In genomic region chr11:118939731-118940130, GRCm38 (mm10) we compare ENCODE assay signal across 24 mouse cellular contexts. TPM values are rescaled to one million over a fixed set of nuclear protein-coding genes. Genes with fewer than 3 reads are reported as not detected.
"Had no signal": no experiment of that assay in that cellular context is flagged by ENCODE, and none has a peak within 500 bp of the region (broad histone marks: within the 10 kb centered on the region; RNA-seq: fewer than 3 reads in every experiment).

No protein-coding gene starts in this region.

- H3K27me3 ChIP-seq: lung, embryonic 15.5 days; neural tube, embryonic 12.5 days had no signal

- H3K4me3 ChIP-seq: liver, embryonic 13.5 days; liver, embryonic 15.5 days; lung, embryonic 15.5 days; megakaryocyte, embryonic 14.5 days; neural tube, embryonic 12.5 days; stomach, embryonic 15.5 days had no signal

- H3K36me3 ChIP-seq: liver, embryonic 13.5 days; liver, embryonic 15.5 days; lung, embryonic 15.5 days; neural tube, embryonic 12.5 days; stomach, embryonic 15.5 days had no signal

- H3K9ac ChIP-seq: liver, embryonic 13.5 days; liver, embryonic 15.5 days; liver, postnatal 0 days; lung, embryonic 15.5 days; neural tube, embryonic 12.5 days; stomach, embryonic 15.5 days had no signal

- DNase-seq: liver, embryonic 13.5 days; liver, postnatal 0 days; lung, adult 2 months; lung, postnatal 14 days; lung, postnatal 36 days; midbrain, embryonic 14.5 days; thymus, adult 2 months; thymus, postnatal 25 days; thymus, postnatal 4 days had no signal

- H3K9me3 ChIP-seq: liver, embryonic 13.5 days; liver, embryonic 15.5 days; lung, embryonic 15.5 days; megakaryocyte, embryonic 14.5 days; neural tube, embryonic 12.5 days; stomach, embryonic 15.5 days had no signal

- H3K27ac ChIP-seq: liver, embryonic 13.5 days; liver, embryonic 15.5 days; lung, embryonic 15.5 days; macrophage; neural tube, embryonic 12.5 days; stomach, embryonic 15.5 days; stomach, postnatal 0 days had no signal

- ATAC-seq: liver, postnatal 0 days; lung, postnatal 0 days; midbrain, embryonic 16.5 days had no signal

- H3K4me2 ChIP-seq: liver, embryonic 13.5 days; liver, embryonic 15.5 days; lung, embryonic 15.5 days; midbrain, embryonic 11.5 days; neural tube, embryonic 12.5 days; stomach, embryonic 15.5 days had no signal

- H3K4me1 ChIP-seq: liver, embryonic 13.5 days; liver, embryonic 15.5 days; lung, embryonic 15.5 days; megakaryocyte, embryonic 14.5 days; neural tube, embryonic 12.5 days; stomach, embryonic 15.5 days had no signal

RNA-seq across cellular contexts. Expression of gene Rbfox3, which starts 28.3 kb away (rescaled TPM):
- total RNA-seq: megakaryocyte progenitor cell, adult 5-6 weeks; monocyte, adult 5-6 weeks; neutrophil, adult 5-6 weeks had no signal
- polyA plus RNA-seq: macrophage had no signal

RNA-seq across cellular contexts. Expression of gene Enpp7, which starts 48.3 kb away (rescaled TPM):
- total RNA-seq: megakaryocyte progenitor cell, adult 5-6 weeks; monocyte, adult 5-6 weeks; neutrophil, adult 5-6 weeks had no signal
- polyA plus RNA-seq: liver, embryonic 13.5 days; liver, embryonic 15.5 days; liver, postnatal 0 days; lung, embryonic 15.5 days; lung, postnatal 0 days; macrophage; midbrain, embryonic 11.5 days; midbrain, embryonic 14.5 days; midbrain, embryonic 16.5 days; neural tube, embryonic 12.5 days; neural tube, embryonic 14.5 days; spleen, adult 2 months; stomach, embryonic 15.5 days; stomach, postnatal 0 days had no signal
